Mouse (Mus musculus): ENCODE data around the gene Paxx.

DNA sequence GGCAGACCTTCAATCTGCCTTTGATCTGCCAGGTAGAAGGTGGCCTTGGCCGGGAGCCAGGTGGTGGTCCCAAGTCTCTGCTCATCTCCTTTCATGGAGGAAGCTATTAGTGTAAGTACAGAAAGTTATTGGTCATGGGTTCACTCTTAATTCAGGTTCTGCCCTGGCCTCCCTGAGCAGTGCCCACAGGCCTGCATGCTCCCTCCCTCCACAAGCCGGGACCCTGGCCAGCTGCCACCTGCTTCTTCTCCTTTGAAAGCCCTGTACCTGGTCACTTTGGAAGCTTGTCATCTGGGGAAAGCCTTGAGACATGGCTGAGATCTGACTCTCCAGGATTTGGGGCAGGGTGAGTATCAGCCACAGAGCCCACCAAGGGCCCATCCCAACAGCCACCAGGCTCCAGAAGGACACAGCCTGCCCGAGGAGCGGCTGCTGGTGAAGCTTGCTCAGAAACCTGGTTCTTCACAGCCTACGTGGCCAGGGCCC, 32.6 kb upstream of the Paxx start, which contains the start of gene Lcn12:
- no peak for TF ChIP-seq CTCF (IDR thresholded peaks at IDR 0.05; ENCODE audit: extremely low read depth, insufficient read length, insufficient replicate concordance, low read depth, low read length)
- TF ChIP-seq POLR2A (IDR thresholded peaks at IDR 0.05; ENCODE audit: low read depth, low read length): no peak

Data from small intestine, adult 2 months (tissue).